7 mouse cellular contexts compared by ENCODE assay signal in the genomic region with DNA sequence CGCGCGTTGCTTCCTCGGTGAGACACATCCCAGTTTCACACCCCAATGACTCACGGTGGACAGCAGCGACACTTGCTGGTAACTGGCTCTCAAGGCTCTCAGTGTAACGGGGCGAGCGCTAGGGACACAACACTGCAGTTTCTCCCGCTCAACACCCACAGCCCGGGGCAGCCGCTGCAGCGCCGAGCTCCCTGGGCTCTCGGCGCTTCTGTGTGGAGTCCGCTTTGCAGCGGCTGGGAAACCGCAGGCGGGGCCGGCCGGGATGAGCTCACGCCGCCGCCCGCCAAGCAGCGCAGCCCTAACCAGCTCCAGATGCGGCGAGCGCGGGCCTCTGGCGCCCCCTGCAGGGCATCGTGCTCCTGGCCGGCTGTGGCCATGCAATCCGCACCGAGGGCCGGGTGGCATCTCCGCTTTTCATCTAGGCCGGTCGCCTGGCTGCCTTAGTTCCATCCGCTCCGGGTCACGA. TPM values are rescaled to one million over a fixed set of nuclear protein-coding genes. Genes with fewer than 3 reads are reported as not detected.
DNase-seq lines count a peak whose midpoint lies in the region; ATAC-seq lines count a peak whose summit lies in the region.

No protein-coding gene starts in this region.

- H3K27ac ChIP-seq in intestine, embryonic 16.5 days (ENCODE audit: low read length): peak overlapping the region; percentile 69
- H3K27ac ChIP-seq in midbrain, embryonic 11.5 days (ENCODE audit: low read depth, low read length): no peak overlapping the region

- no peaks in the 10 kb centered on the region for H3K36me3 ChIP-seq in intestine, embryonic 16.5 days (ENCODE audit: control insufficient read depth, insufficient read depth, low read length)
- H3K36me3 ChIP-seq in midbrain, embryonic 11.5 days (ENCODE audit: control insufficient read depth, insufficient read depth, low read length): no peaks in the 10 kb centered on the region

- no peaks in the 10 kb centered on the region for H3K9me3 ChIP-seq in intestine, embryonic 16.5 days (ENCODE audit: control insufficient read depth, low read length)
- no peaks in the 10 kb centered on the region for H3K9me3 ChIP-seq in midbrain, embryonic 11.5 days (ENCODE audit: control insufficient read depth, low read length)

- ATAC-seq in intestine, embryonic 16.5 days: peak; percentile 96
- ATAC-seq in midbrain, embryonic 11.5 days (ENCODE audit: low FRiP score): peak; percentile 96

- intact Hi-C loops in left cerebral cortex, postnatal 36 days (cut with DNase I): loop anchor here (1.0 to 5.0 kb wide), 5 partner anchors 49 to 370 kb away; no protein-coding TSS in a partner anchor

- under 1% methylated on average over 43 of the region's 43 CpGs for WGBS in intestine, embryonic 16.5 days
- 0% methylated on average over 42 of the region's 43 CpGs for WGBS in midbrain, embryonic 11.5 days

- H3K4me3 ChIP-seq in intestine, embryonic 16.5 days (ENCODE audit: low read length): peak overlapping the region; percentile 61
- H3K4me3 ChIP-seq in midbrain, embryonic 11.5 days (ENCODE audit: low read depth, low read length): peak overlapping the region; percentile 47

- H3K9ac ChIP-seq in intestine, embryonic 16.5 days (ENCODE audit: low read depth, low read length): peak overlapping the region; percentile 76
- peak overlapping the region; percentile 74 for H3K9ac ChIP-seq in midbrain, embryonic 11.5 days (ENCODE audit: low read length)

- peak; percentile 97 for DNase-seq in adrenal gland, adult 2 months
- DNase-seq in embryo, embryonic 11.5 days (ENCODE audit: low read depth, low spot score): peak; percentile 85
- DNase-seq in gastrocnemius, postnatal 4 days (ENCODE audit: low spot score in 2 of 2): peak; percentile 98
- peak; percentile 93 for DNase-seq in left cerebral cortex, postnatal 36 days (ENCODE audit: low spot score in 2 of 2)
- peak; percentile 100 for DNase-seq in midbrain, embryonic 11.5 days (ENCODE audit: low spot score, missing footprints)
- DNase-seq in skeletal muscle tissue, adult 2 months (ENCODE audit: low read depth, low spot score): peak; percentile 85

- no peaks in the 10 kb centered on the region for H3K27me3 ChIP-seq in intestine, embryonic 16.5 days (replicated peaks; ENCODE audit: control insufficient read depth, insufficient read depth, low read length)
- H3K27me3 ChIP-seq in midbrain, embryonic 11.5 days (ENCODE audit: control insufficient read depth, insufficient read depth, low read length): no peaks in the 10 kb centered on the region

- H3K4me1 ChIP-seq in intestine, embryonic 16.5 days (ENCODE audit: control insufficient read depth, insufficient read depth, low read length): peaks cover 6% of the 10 kb centered on the region; the same call in 1 of the 2 replicates
- H3K4me1 ChIP-seq in midbrain, embryonic 11.5 days (ENCODE audit: control insufficient read depth, insufficient read depth, low read length): peaks cover 5% of the 10 kb centered on the region

- H3K4me2 ChIP-seq in intestine, embryonic 16.5 days (ENCODE audit: low read depth, low read length): peak overlapping the region; percentile 93
- peak overlapping the region; percentile 83 for H3K4me2 ChIP-seq in midbrain, embryonic 11.5 days

RNA-seq across cellular contexts. Expression of gene Prss42, which starts 16.7 kb away (rescaled TPM):
- not detected for total RNA-seq in adrenal gland, adult 2 months (2021)
- polyA plus RNA-seq in adrenal gland, adult 2 months (2012; rRNA removed): not detected in 2 replicates
- not detected for total RNA-seq in gastrocnemius, postnatal 4 days (2021)
- not detected in 2 replicates for polyA plus RNA-seq in intestine, embryonic 16.5 days (2015; fragmentation: Nextera tagmentation; extraction: Ambion mirVana)
- not detected for total RNA-seq in left cerebral cortex, postnatal 36 days (2021)
- polyA plus RNA-seq in midbrain, embryonic 11.5 days (2014; fragmentation: Nextera tagmentation; extraction: Ambion mirVana): not detected in 2 replicates

RNA-seq across cellular contexts. Expression of gene Prss44, which starts 32.5 kb away (rescaled TPM):
- not detected for total RNA-seq in adrenal gland, adult 2 months (2021)
- polyA plus RNA-seq in adrenal gland, adult 2 months (2012; rRNA removed): not detected in 2 replicates
- not detected for total RNA-seq in gastrocnemius, postnatal 4 days (2021)
- not detected in 2 replicates for polyA plus RNA-seq in intestine, embryonic 16.5 days (2015; fragmentation: Nextera tagmentation; extraction: Ambion mirVana)
- not detected for total RNA-seq in left cerebral cortex, postnatal 36 days (2021)
- polyA plus RNA-seq in midbrain, embryonic 11.5 days (2014; fragmentation: Nextera tagmentation; extraction: Ambion mirVana): not detected in 2 replicates

RNA-seq across cellular contexts. Expression of gene Pth1r, which starts 34.3 kb away (rescaled TPM):
- 10 to 100 TPM; 14.7 to 16.3 TPM for total RNA-seq in adrenal gland, adult 2 months (2021)
- 37.8 and 51.4 TPM in 2 replicates for polyA plus RNA-seq in adrenal gland, adult 2 months (2012; rRNA removed)
- total RNA-seq in gastrocnemius, postnatal 4 days (2021): 10 to 100 TPM; 11.8 to 13.4 TPM
- 15.4 and 16.4 TPM in 2 replicates for polyA plus RNA-seq in intestine, embryonic 16.5 days (2015; fragmentation: Nextera tagmentation; extraction: Ambion mirVana)
- total RNA-seq in left cerebral cortex, postnatal 36 days (2021): 1 to 10 TPM; 4.6 to 7.1 TPM
- 17.0 and 20.3 TPM in 2 replicates for polyA plus RNA-seq in midbrain, embryonic 11.5 days (2014; fragmentation: Nextera tagmentation; extraction: Ambion mirVana)

RNA-seq across cellular contexts. Expression of gene Myl3, which starts 39.6 kb away (rescaled TPM):
- under 1 TPM in 1 of 2 experiments, not detected in 1; 0.66 TPM for total RNA-seq in adrenal gland, adult 2 months (2021)
- 0.22 TPM in 1 of 2 replicates, not detected in the other for polyA plus RNA-seq in adrenal gland, adult 2 months (2012; rRNA removed)
- total RNA-seq in gastrocnemius, postnatal 4 days (2021): 100 to 1,000 TPM; 322 to 324 TPM
- polyA plus RNA-seq in intestine, embryonic 16.5 days (2015; fragmentation: Nextera tagmentation; extraction: Ambion mirVana): 0.67 and 0.71 TPM in 2 replicates
- total RNA-seq in left cerebral cortex, postnatal 36 days (2021): under 1 TPM in 1 of 2 experiments, not detected in 1; 0.59 TPM
- polyA plus RNA-seq in midbrain, embryonic 11.5 days (2014; fragmentation: Nextera tagmentation; extraction: Ambion mirVana): 0.48 and 0.63 TPM in 2 replicates

RNA-seq across cellular contexts. Expression of gene Prss43, which starts 45.2 kb away (rescaled TPM):
- not detected for total RNA-seq in adrenal gland, adult 2 months (2021)
- not detected in 2 replicates for polyA plus RNA-seq in adrenal gland, adult 2 months (2012; rRNA removed)
- not detected for total RNA-seq in gastrocnemius, postnatal 4 days (2021)
- not detected in 2 replicates for polyA plus RNA-seq in intestine, embryonic 16.5 days (2015; fragmentation: Nextera tagmentation; extraction: Ambion mirVana)
- total RNA-seq in left cerebral cortex, postnatal 36 days (2021): under 1 TPM in 1 of 2 experiments, not detected in 1; 0.12 TPM
- not detected in 2 replicates for polyA plus RNA-seq in midbrain, embryonic 11.5 days (2014; fragmentation: Nextera tagmentation; extraction: Ambion mirVana)
